Mouse (Mus musculus) lung, embryonic 14.5 days (tissue): ENCODE measurements at regions not wholly inside any gene's neighbourhood (a gene's known extent, or its start where the extent isn't known, plus 50 kb on each side); places are given as distances from the start of the nearest gene placed in this dataset.

Source experiments
- ATAC-seq: fragments of 200-750 bp; cut with Nextera tagmentation; 2 replicates; pipeline ENCODE4 v1.8.0; 2017; ENCODE audit warnings: mild to moderate bottlenecking, moderate TSS enrichment, moderate library complexity; ENCODE audit not compliant: insufficient read depth
- DNase-seq: peaks from one replicate; pipeline ENCODE4 v3.0.0-alpha.2; 2015
- H3K27ac ChIP-seq: fragments of 300-500 bp; sonication (generic); 2 replicates; pipeline ENCODE4 v1.5.1; 2014; ENCODE audit warnings: low read depth, mild to moderate bottlenecking, moderate library complexity
- H3K27me3 ChIP-seq: fragments of 300-500 bp; sonication (generic); 2 replicates; pipeline ENCODE4 v1.6.1; 2014; ENCODE audit warnings: low read length, control low read depth; ENCODE audit not compliant: insufficient read depth
- H3K36me3 ChIP-seq: fragments of 300-500 bp; sonication (generic); 2 replicates; pipeline ENCODE4 v1.6.1; 2014; ENCODE audit warnings: control low read depth; ENCODE audit not compliant: insufficient read depth
- H3K4me1 ChIP-seq: fragments of 300-500 bp; sonication (generic); 2 replicates; pipeline ENCODE4 v1.6.1; 2014; ENCODE audit warnings: antibody characterized with exemption, control low read depth; ENCODE audit not compliant: insufficient read depth
- H3K4me2 ChIP-seq: fragments of 300-500 bp; sonication (generic); 2 replicates; pipeline ENCODE4 v1.6.1; 2014; ENCODE audit warnings: mild to moderate bottlenecking
- H3K4me3 ChIP-seq: fragments of 300-500 bp; sonication (generic); 2 replicates; pipeline ENCODE4 v1.5.1; 2014; ENCODE audit warnings: low read depth, low read length
- H3K9ac ChIP-seq: fragments of 300-500 bp; sonication (generic); 2 replicates; pipeline ENCODE4 v1.6.1; 2014
- H3K9me3 ChIP-seq: fragments of 300-500 bp; sonication (generic); 2 replicates; pipeline ENCODE4 v1.6.1; 2016; ENCODE audit warnings: low read depth, low read length, control low read depth
- CTCF ChIP-seq: IDR thresholded peaks from 2 replicates; pipeline ENCODE4 v1.5.1; 2016; ENCODE audit warnings: antibody characterized with exemption, low read depth
- WGBS: fragments of 180-500 bp; shearing (Covaris S2); extraction: QIAGEN DNeasy Blood & Tissue Kit; methylation state at CpG from one replicate; pipeline ENCODE4 v1.1.7; 2014; 5-methylcytosine and 5-hydroxymethylcytosine counted together

GRCm38 (mm10) chr1:88588747-88589146 is 78.9 kb upstream of the Glrp1 start:
- Histone ChIP-seq H3K9me3 (no peaks in the 10 kb centered on the region), H3K4me2 (no peak overlapping the region), H3K27ac (no peak overlapping the region), H3K9ac (no peak overlapping the region), H3K27me3 (no peaks in the 10 kb centered on the region), H3K4me1 (0 out of 2 replicates have a peak, but pooled peaks cover 2% of the 10 kb centered on the region), H3K4me3 (no peak overlapping the region), H3K36me3 (no peaks in the 10 kb centered on the region)
- WGBS, result 46% methylated on average over 1 of the region's 1 CpGs
- ATAC-seq (no peak), DNase-seq (no peak)
- no peak for TF ChIP-seq CTCF

- 60% methylated on average over 13 of the region's 13 CpGs for WGBS
- no peaks in the 10 kb centered on the region for H3K9me3 ChIP-seq
- H3K4me2 ChIP-seq, result no peak overlapping the region
- DNase-seq, result peak; percentile 35
- H3K4me1 ChIP-seq, result 0 out of 2 replicates have a peak, but pooled peaks cover 2% of the 10 kb centered on the region
- H3K4me3 ChIP-seq, result no peak overlapping the region
- H3K36me3 ChIP-seq, result no peaks in the 10 kb centered on the region
- H3K27me3 ChIP-seq, result no peaks in the 10 kb centered on the region
- no peak for TF ChIP-seq CTCF
- no peak overlapping the region for H3K27ac ChIP-seq
- no peak overlapping the region for H3K9ac ChIP-seq
- no peak for ATAC-seq
Observed at GRCm38 (mm10) chr1:88586823-88587820, 77.3 kb upstream of the Glrp1 start.

- ATAC-seq (no peak), DNase-seq (no peak)
- 55% methylated on average over 2 of the region's 2 CpGs for WGBS
- no peaks in the 10 kb centered on the region for H3K36me3 ChIP-seq
- no peak overlapping the region for H3K9ac ChIP-seq
- 0 out of 2 replicates have a peak, but pooled peaks cover 2% of the 10 kb centered on the region for H3K4me1 ChIP-seq
- H3K27me3 ChIP-seq, result no peaks in the 10 kb centered on the region
- H3K9me3 ChIP-seq, result no peaks in the 10 kb centered on the region
- no peak for TF ChIP-seq CTCF
- H3K4me3 ChIP-seq, result no peak overlapping the region
- H3K27ac ChIP-seq, result no peak overlapping the region
- H3K4me2 ChIP-seq, result no peak overlapping the region
Observed at GRCm38 (mm10) chr1:88586128-88586527, 76.3 kb upstream of the Glrp1 start.

GRCm38 (mm10) chr1:88584515-88585033 is 74.7 kb upstream of the Glrp1 start:
- Histone ChIP-seq H3K9ac (no peak overlapping the region), H3K4me3 (no peak overlapping the region), H3K36me3 (no peaks in the 10 kb centered on the region), H3K4me1 (0 out of 2 replicates have a peak, but pooled peaks cover 2% of the 10 kb centered on the region), H3K9me3 (no peaks in the 10 kb centered on the region), H3K27me3 (no peaks in the 10 kb centered on the region), H3K27ac (no peak overlapping the region), H3K4me2 (no peak overlapping the region)
- no peak for ATAC-seq
- no peak for DNase-seq
- 66% methylated on average over 5 of the region's 5 CpGs for WGBS
- no peak for TF ChIP-seq CTCF

GRCm38 (mm10) chr1:88578231-88578620 is 68.4 kb upstream of the Glrp1 start:
- no peak overlapping the region for H3K4me3 ChIP-seq
- ATAC-seq (no peak), DNase-seq (no peak)
- H3K4me1 ChIP-seq, result no peaks in the 10 kb centered on the region
- no peaks in the 10 kb centered on the region for H3K36me3 ChIP-seq
- no peaks in the 10 kb centered on the region for H3K9me3 ChIP-seq
- TF ChIP-seq CTCF, result no peak
- no peak overlapping the region for H3K27ac ChIP-seq
- no peaks in the 10 kb centered on the region for H3K27me3 ChIP-seq
- no peak overlapping the region for H3K4me2 ChIP-seq
- H3K9ac ChIP-seq, result no peak overlapping the region

GRCm38 (mm10) chr1:88577498-88578230 is 67.8 kb upstream of the Glrp1 start:
- peak; percentile 16 for DNase-seq
- H3K27ac ChIP-seq, result peak overlapping the region; percentile 51
- no peaks in the 10 kb centered on the region for H3K27me3 ChIP-seq
- no peak for ATAC-seq
- no peaks in the 10 kb centered on the region for H3K36me3 ChIP-seq
- H3K9me3 ChIP-seq, result no peaks in the 10 kb centered on the region
- H3K4me3 ChIP-seq, result no peak overlapping the region
- TF ChIP-seq CTCF, result no peak
- no peak overlapping the region for H3K4me2 ChIP-seq
- no peak overlapping the region for H3K9ac ChIP-seq
- WGBS, result 24% methylated on average over 12 of the region's 12 CpGs
- H3K4me1 ChIP-seq, result no peaks in the 10 kb centered on the region
